Mouse (Mus musculus) induced T-regulatory cell, adult 2 months (primary cell): ENCODE measurements around the gene Srpx.

Source experiments
- DNase-seq: peaks from one replicate; pipeline ENCODE4 v3.0.0-alpha.2; 2012; ENCODE audit warnings: low read depth

The Srpx gene

GRCm38 (mm10) chrX:10117065-10117719 is at the start of gene Srpx:
TSS of gene Srpx (minus strand) at chrX:10117709.
- DNase-seq, result no peak

DNA sequence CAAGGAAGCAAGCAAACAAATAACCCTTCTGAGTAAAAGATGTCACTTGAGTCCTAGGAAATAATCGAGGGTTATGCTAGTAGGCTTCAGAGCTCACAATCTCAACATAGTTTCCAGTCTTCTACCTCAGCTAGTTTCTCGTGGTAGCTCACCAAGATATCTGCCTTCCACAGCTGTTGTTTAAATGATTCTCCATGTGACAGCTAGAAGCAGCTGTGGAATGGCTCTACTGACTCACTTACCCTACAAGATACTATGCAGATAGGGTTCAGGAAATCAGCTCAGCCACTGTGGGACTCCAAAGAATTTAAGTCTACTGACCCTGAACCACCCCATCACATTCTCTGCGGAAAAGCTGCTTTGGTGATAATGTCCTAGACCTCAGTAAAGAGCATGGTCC is 34.9 kb upstream of the Srpx start:
- no peak for DNase-seq

DNA sequence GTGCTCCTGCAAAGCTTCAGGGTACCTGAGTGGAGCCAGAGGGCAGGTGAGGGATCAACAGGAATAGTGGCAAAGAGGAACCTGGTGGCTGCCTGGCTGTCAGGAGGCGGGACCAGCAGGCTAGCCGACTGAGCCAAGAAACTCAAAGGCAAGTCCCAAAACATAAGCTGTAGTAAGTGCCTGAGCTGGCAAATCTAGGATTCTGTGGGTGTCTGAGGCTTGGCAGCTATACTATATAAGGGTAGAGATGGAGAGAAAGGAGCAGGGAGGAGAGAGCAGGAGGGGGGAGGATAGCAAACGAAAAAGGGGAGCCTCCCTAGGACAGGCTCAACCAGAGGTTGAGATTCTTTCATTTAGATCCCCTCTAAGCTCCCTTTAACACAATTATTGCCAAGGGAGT is 1.7 kb downstream of the Srpx start:
- DNase-seq, result no peak

GRCm38 (mm10) chrX:10110736-10111135 is 6.8 kb downstream of the Srpx start:
- DNase-seq, result no peak

DNA sequence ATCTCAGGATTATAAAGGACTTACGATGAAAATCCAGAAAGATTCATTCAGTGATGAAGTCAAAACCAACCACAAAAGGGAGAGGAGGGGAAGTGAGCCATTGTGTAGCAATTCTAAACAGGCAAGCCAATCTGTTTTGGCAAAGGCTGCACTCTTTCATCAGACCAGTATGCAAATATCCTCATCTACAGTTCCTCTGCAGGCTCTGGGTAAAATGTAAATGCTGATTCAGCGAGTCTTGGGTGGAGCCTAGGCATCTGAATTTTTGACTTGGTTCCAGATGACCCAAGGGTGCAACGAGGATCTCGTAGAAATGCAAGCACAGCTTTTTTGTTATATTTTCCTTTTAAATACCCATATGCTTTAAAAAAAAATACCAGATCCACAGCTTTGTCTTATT is 9.0 kb downstream of the Srpx start:
- DNase-seq, result no peak

DNA sequence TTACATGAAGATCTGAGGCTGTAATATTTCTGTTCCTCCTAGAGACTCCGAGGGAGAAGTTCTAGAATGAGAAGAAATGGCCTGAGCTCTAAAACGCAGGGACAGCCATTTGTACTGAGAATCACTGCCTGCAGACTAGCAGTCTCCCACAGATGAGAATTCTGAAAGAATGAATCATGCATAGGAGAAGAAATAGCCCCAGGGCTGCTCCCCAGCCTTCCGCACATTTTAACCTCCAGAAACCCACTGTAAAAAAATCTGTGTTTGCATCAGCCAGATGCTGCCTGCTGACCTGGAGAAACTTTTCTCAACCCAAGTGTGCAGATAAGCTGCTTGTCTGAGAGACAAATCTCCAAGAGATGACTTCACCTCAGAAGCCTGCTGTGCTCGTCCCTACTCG is 12.0 kb downstream of the Srpx start:
- DNase-seq, result no peak

DNA sequence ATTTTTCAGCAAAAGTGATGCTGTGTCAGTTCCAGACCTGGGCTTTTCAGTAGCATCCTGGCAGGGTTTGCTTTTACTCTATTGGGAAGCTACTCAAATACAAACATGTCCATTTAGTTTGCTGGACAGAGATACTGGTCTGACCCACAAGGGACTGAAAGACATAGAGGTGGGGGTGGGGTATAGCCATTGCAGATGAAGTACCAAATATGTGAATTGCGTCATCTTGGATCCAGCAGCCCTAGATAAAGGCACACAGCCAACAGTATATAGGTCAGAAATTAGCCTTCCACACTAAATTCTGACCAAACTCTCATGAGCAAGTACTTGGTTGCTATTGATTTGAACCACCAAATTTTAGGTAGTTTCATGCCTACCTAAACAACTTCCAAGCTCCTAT is 14.8 kb downstream of the Srpx start:
- no peak for DNase-seq

GRCm38 (mm10) chrX:10095797-10096196 is 21.7 kb downstream of the Srpx start:
- DNase-seq, result no peak

DNA sequence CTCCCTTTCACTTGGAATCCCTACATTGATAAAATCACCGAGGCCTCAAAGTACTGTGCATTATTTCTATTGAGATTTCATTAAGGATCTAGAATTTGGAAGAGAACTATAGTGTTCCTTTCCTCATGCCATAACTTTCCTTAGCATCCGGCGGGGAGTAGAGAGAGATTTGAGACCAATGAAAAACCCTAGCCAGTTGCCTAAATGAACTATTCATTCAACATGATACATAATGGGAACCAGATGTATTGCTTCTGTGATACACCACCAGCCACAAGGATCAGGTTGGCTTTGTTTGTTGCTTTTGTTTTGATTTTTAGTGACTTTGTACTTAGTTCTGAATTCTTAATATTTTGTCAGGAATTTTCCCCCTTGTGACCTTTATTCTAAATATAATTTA is 37.1 kb downstream of the Srpx start:
- DNase-seq, result no peak

DNA sequence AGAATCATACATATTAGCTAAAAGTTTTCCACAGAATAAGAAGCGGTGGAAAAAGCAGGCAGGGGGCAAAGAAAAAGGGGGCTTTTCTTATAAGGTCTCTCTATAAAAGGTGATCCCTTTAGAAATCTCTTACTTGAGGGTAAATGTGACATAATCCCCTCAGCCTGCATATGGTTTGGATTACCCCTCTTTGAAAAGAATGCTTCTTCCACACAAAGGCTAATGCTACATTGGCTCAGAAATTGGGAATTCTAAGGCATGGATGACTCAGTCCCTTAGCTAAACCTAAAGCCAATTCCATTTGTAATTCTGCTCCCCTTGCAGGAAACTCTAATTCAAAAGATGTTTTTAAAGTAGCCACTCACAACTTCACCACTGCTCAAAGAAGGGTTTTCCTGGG is 37.5 kb downstream of the Srpx start:
- no peak for DNase-seq

- DNase-seq, result no peak
Observed at GRCm38 (mm10) chrX:10073966-10074365, 43.5 kb downstream of the Srpx start.

DNA sequence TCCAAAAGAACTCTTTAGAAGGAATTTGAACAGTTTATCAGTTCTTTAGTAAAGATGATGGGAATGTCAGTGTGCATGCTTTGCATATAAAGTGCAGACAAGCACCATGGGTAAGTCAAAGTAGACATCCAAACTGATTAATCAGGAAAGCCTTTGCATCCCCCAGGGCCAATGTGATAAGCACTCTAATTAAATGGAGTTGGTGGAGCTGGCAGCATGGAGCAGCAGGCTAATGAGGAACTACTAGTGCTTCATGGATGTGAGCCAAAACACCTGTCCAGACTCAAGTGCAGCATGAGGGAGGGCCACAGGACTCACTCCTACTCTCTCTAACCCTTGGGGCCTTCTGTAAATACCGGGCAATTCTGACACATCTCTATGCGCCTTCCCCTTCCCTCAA is 46.0 kb downstream of the Srpx start:
- no peak for DNase-seq

GRCm38 (mm10) chrX:10070689-10071088 is 46.8 kb downstream of the Srpx start:
- no peak for DNase-seq

- DNase-seq, result no peak
Observed at GRCm38 (mm10) chrX:10069405-10069804, 48.1 kb downstream of the Srpx start.

DNA sequence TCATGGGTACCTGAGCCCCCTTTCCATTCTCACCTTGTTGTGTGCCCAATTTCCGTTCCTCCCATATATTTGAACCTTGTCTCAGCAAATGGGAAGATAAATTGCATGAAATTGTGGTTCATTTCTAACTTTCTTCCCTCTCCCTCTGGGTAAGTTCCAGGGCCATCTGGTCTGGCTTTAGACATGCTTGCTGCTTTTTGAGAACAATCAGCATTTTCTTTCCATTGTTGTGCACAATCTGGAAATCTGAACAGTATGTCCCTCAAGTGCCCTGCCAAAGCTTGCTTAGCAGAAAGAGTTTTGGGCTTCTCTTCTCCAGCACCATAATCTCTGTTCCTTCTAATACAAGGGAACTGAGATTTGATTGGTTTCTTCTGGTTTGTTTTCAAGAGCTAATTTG is 53.7 kb downstream of the Srpx start:
- DNase-seq, result no peak

DNA sequence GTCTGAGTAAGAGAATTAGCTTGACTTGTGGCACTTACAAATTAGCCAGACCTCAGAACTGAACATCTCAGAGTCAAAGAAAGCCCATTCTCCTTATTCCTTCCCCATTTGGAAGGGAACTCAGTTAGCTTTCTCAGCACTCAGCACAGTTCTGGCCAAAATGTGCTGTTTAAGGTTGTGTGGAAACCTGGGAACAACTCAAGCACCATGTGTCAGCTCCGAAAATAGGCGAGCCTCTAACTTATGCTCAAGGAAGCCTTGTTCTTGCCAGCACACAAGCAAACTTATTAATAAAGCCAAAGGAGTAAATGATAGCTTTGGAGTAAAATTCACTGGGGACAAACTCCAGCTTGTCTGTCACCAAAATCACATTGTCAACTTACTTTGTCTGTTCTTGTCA is 54.1 kb downstream of the Srpx start:
- no peak for DNase-seq

DNA sequence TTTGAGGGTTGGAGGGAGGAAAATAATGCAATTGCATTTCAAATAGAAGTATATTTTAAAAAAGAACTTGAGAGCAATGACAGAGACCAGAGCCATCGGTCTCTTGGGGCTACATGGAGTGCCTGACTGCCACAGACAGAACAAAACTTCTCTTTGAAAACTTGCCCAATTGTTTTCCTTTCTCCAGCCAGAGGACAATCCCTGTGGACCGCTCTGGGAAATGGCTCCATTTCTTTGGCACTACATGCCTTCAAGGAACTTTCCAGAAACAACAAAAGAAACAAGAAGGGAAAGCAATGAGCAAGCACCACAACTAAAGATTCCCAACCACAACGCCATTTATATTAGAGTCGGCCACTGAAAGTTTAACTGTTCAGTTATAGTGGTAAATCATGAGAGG is 55.3 kb downstream of the Srpx start:
- no peak for DNase-seq

DNA sequence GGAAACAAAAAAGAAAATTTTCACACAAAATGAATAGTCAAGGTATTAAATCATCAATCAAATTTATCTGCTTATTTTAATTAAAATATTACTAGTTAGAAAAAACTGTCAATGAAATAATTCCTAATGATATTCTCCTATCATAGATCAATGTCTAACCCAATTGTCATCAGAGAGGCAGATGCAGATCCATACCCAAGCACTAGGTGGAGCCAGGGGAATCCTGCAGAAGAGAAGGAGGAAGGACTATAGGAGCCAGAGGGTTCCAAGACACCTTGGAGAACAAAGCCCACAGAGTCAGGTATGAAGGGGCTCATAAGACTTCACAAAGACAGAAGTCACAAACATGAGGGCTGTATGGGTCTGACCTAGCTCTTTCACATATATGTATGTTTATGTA is 82.8 kb downstream of the Srpx start:
- no peak for DNase-seq

DNA sequence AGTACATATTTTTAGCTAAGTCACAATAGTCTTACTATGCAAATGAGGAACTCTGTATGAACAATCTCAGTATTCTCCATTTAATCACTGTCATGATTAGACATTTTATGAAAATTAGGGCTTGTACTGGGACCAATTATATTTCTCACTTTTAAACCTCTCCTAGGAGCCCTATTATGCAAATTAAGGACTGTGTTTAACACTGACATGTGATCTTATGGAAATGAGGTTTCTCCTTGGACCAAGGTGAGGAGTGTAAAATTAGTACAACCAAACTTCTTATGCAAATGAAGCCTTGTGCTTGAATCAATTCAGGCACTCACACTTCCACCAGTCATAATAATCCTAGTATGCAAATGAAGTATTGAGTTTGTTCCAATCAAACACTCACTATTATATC is 107.3 kb downstream of the Srpx start:
- no peak for DNase-seq

GRCm38 (mm10) chrX:10007675-10008270 is 109.7 kb downstream of the Srpx start:
- no peak for DNase-seq

DNA sequence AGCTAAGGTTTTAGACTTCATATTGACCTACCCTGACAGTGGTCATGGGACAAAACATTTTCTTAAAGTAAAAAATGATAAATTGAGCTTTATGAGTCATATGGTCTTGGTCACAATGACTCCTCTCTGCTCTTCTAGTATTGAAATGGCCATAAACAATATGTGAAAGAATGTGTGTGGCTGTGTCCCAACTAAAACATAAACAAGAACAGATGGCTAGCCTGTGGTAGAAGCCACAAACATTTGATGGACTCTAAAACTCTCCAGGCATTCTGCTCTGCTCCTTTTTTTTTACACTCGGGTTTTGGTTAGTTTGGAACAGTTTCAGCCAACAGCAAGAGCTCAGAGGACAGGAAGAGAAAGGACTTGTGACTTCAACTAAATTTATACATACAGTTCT is 111.6 kb downstream of the Srpx start:
- no peak for DNase-seq

GRCm38 (mm10) chrX:10000718-10001117 is 116.8 kb downstream of the Srpx start:
- DNase-seq, result no peak
